Mouse (Mus musculus) CH12F3 (cell line): Measurements from ENCODE around the gene Zbed6.

Source experiments
- in situ Hi-C: fragments of 300-500 bp; cut with MboI; formaldehyde crosslinking; loops from 2 replicates; pipeline ENCODE4 v1.14.3; 2020; ENCODE audit warnings: low sequenced_read_pairs

Gene Zbed6

DNA sequence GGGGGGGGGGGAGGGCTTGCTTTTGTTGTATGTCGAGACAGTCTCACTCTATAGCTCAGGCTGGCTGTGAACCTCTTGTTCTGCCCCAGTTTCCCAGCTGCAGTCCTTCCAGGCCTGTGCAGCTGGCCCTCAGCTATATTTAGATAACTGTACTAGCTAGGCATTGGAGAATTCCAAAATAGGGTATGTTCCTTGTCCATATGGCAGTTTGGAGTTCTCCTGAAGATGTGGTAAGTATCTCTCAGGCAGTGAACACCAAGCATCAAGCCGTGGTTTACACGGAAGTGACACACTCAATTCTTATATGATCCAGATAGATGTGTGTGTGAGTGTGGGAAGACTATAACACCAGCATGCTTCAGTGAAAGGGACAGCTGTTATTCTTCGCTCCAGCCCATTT is 2.7 kb upstream of the Zbed6 start:
- in situ Hi-C loops, result no loop called here

DNA sequence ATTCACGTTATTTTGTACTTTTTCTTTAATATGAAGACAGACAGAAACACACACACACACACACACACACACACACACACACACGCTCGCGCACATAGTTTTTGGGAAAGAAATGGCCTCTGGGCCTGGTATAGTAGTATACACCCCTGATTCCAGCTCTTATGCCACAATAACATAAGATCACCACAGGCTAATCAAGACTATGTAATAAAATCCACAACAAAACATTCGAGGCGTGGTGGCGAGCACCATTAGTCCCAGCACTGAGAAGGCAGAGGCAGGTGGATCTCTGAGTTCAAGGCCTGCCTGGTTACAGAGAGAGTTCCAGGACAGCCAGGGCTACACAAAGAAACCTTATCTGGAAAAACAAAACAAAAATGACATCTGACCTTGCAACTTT is 2.3 kb upstream of the Zbed6 start:
- in situ Hi-C loops, result no loop called here

DNA sequence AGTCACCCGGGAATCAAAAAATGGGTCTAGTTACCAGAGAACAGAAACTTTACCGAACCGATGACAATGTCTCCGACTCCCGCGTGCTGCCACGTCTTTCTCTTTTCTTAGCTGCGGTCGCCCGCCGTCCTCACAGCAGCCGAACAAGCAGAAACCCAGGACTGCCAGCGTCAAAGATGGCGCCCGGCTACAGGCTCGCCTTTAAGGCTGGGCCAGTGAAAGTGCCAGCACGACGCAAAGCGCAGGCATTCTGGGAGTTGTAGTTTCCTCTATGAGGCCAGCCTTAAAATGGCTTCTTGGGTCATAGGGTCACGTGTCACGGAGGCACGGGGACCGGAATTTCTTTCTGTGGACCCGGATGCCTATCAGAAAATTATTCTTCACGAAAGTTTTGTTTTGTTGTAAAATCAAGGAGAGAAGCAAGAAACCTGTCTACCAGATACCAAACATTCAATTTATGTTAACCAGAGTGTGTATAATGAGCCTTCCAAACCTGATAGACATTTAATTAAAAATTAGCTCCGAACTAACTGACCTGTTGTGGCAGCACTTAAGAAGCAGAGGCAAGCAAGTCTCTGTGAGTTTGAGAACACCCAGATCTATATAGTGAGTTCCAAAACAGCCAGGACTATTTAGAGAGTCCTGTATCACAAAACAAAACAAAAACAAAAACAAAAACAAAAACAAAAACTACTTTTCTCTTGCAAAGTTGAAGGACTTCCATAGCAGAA is 683 bp upstream of the Zbed6 start, which contains the start of gene Gm38394:
Gene Gm38394, minus strand, starts transcription at position 116 of the 731 bp plus-strand sequence.
- in situ Hi-C loops, result no loop called here

DNA sequence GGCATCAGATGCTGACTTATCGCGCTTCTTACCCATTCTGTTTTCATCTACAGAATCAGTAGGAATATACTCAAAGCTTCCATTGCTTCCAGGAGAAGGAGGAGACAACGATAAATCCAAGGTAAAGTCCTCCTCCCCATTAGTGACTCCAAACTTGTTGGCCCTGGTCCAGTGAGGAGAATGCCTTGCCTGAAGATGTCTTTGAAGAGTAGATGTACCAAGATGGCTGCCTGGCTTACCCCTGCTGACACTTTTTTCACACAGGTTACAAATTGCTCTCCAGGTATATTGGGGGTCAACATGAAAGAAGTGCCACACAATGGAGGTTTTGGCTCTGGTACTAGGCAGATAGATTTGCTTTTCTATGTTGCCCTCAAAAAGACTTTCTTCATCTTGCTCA is 1.8 kb downstream of the Zbed6 start:
- in situ Hi-C loops, result no loop called here

DNA sequence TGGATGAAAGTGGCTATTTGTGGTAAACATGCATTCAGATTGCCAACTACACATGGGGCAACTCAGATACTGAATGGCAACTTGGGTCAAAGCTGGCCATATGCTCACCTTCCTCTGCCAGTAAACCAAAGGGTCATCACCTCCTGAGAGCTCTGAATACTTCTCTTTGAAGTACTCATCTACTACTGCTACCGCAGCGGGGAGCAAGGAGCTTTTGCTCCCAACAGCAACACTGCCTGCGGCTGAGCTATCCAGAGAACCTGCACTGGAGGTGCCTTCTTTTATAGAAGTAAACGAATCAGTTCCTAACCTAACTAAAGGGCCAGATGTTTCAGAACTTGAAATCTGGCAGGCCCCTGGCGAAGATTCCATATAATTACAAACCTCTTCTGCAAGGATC is 3.9 kb downstream of the Zbed6 start:
- in situ Hi-C loops, result no loop called here

DNA sequence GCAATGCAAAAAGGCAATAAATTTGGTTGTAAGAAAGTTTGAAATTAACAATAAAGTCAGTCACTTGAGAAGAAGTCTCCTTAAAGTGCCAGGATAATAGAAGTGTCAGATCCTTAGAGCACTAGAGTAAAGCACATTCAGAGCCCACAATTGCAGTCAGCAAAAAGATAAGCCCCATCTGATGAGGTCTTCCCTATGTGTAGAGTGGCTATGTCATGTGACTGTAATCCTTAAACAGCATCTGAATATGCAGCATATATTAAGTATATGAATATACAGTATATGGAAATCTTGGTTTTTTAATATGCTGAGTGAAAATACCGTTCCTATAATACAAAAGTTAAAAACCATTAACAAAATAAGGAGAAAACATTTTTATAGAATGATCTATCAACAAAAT is 7.7 kb downstream of the Zbed6 start:
- in situ Hi-C loops, result no loop called here

DNA sequence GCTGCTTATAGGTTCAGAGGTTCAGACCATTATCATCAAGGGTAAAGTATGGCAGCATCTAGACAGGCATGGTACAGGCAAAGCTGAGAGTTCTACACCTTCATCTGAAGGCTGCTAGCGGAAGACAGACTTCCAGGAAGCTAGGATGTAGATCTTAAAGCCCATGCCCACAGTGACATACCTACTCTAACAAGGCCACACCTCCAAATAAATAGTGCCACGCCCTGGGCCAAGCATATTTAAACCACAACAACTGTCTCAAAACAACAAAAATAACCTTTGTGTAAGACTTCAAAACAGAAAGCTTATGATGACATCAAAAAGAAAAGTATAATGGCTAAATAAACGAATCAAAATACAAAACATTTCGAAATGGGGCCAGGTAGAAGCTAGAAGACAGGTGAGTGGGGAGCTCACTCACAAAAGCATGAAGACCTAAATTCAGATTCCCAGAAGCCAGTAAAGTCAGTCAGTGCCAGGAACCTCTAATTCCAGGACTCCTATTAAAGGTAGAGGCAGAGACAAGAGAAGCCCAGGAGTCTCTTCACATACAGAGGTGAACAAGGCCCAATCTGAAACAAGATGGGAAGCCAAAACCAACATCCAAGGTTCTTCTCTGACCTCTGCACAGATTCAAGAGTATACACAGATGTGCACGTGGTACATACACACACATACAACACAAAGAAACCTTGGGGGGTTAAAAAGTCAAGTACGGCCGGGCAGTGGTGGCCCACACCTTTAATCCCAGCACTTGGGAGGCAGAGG is 10.2 kb downstream of the Zbed6 start:
- in situ Hi-C loops, result no loop called here

DNA sequence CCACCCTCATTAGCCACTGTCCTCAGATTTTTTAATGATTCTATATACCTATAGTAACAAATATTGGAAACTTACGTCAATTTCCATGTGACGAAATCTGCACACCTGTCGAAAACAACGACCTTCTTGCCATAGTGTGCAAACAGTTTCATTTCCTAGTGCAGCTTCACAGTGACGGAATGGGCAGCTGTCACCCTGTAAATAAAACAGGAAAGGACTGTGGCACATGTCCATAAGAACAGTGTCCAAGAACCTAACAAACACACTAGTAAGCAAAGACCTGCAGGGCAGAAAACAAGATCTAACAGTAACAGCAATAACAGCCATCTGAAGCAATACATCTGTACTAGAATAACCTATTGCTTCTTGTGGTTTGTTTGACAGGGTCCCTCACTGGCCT is 15.0 kb downstream of the Zbed6 start:
- in situ Hi-C loops, result no loop called here

DNA sequence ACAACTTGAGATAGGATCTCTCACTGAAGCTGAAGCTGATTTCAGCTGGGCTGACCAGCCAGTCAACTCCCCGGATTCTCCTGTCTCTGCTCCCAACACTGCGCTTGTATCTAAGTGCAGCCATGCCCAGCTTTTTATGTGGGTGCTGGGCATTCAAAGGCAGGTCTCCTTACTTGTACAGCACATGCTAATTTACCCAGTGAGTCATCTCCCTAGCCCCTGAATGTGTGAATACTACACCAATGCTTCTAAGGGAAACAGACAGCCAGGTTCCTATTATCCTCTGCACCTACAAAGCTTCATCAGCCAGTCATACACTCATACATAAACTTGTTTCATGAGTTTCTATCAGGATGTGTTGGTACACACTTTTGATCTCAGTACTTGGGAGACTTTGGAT is 19.5 kb downstream of the Zbed6 start:
- in situ Hi-C loops, result no loop called here

DNA sequence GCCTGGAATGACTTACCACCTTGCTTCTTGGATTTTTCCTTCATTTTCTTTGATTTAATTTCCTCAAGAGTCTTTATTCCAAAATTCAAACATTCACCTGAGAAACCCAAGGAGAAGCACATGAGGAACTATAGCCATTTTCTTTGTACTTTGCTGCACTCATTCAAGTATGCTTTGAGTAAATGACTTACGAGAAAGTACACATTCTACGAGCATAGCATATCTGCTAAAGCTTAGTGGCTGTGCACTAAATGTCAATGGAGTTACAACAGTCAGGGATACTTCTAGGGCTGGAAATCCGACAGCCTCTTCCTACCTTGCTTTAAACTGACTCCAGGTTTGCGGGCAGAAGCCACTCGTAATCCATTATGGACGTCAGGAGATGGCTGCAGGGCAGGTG is 22.2 kb downstream of the Zbed6 start:
- in situ Hi-C loops, result no loop called here

DNA sequence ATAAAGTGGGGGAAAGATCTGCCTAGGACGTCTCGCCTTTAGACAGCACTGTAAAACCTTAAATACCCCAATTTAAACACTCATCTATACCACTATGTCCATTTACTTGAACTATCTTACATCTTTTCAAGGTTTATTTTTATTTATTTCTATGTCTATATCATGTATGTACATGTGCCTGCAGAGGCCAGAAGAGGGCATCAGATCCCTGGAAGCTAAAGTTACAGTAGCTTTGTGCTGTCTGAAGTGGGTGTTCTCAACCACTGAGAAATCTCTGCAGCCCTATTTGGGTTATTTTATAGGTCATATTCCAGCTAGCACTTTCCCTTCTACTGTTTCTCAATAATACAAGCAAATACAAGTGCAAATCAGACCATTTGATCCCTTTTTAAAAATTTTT is 28.5 kb downstream of the Zbed6 start:
- in situ Hi-C loops, result no loop called here

DNA sequence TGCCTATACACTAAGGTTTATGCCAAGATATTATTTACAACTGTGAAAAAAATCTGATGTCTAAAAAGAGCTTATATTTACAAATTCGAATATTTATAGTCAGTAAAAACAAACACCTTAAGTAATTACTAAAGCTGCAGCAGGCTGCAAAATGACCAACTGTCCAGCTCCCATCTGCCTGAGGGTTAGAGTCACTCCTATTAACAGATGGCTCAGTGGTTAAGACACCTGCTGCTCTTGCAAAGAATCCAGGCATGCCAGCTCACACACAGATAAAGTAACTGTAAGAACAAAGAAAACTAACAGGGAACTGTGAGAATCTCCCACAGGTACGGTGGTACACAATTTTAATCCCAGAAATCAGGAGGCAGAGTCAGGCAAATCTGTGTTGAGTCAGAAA is 35.6 kb downstream of the Zbed6 start:
- in situ Hi-C loops, result no loop called here

DNA sequence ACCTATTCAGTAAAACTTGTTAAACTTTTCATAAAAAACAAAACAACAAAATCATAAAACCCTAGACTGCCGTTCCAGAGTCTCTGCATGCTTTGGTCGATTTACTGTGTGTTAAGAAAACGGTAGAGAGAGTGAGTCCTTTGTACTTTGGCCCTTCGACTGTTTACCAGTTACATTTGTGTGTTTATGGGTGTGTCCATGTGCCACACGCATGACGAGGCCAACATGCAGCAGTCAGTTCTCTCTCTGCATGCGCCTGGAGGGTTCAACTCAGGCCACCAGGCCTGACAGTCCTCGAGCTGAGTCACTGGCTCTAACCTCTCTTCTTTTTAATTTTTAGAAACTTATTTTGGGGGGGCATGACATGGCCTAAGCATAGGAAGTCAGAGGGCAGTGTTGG is 42.4 kb downstream of the Zbed6 start:
- in situ Hi-C loops, result no loop called here

DNA sequence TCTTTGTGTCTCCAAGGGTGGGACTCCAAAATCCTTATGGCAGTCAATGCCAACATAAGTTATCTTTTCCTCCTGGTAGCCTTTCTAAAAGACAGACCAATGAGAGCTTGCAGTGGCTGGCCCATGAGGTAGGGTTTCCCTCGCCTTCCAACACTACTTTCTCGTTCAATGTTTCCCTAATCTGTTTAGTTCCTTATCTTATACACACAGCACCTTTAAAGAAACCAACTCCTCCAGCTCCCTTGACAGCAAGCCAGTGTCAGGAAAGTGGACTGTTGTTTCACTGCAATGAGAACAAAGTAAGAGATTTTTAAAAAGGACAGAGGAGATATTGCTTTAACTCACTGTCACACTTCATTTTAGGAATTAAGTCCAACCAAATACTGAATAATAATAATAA is 42.8 kb downstream of the Zbed6 start:
- in situ Hi-C loops, result no loop called here

DNA sequence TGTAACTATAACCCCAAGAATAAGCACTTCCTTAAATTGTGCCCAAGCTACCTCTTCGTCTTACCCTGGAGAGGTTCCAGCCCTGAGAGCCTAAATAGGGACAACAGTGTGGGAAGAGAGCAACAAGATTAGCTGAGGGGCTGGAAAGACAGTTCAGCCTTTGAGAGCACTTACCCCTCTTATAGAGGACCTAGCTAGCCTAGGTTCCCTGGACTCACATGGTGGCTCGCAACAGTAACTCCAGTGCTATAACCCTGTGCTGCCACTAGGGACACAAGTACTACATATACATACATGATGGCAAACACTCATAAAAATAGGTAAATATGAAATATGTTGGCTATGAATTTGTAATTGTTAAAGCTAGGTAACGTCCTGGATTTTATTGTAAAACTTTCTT is 46.9 kb downstream of the Zbed6 start:
- in situ Hi-C loops, result no loop called here

DNA sequence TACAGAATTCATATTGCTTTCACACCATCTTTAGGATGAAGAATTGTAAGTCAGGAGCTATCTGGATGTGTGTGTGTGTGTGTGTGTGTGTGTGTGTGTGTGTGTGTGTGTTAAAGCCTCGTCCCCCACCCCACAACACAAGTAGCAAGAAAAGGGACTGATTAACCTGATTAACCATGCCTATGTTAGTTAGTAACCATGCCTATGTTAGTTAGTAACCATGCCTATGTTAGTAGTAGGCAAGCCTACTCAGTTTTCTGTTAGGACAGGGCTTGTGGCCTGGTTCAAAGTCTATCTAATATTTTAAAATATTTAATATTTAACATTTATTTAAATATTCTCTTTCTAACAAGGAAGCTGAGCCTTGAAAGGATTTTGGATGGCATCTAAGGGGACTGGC is 49.2 kb downstream of the Zbed6 start:
- in situ Hi-C loops, result no loop called here

DNA sequence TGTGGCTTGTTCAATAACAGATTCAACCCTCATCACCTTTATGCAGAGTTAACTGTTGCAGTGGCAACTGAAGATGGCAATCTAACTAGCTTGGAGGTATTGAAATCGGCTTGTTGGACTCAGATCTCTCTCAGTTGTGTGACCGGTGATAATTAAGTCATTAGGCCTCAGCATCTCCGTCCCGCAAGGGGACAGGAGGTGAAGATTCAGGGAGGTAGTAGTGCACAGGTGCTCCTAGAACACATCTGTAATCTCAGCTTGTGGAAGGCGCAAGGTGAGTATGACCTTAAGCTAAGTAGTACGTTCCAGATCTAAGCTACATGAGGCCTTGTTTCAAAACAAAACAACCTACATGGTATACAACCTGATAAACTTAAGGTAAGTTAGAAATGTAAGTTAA is 50.1 kb downstream of the Zbed6 start:
- in situ Hi-C loops, result no loop called here

DNA sequence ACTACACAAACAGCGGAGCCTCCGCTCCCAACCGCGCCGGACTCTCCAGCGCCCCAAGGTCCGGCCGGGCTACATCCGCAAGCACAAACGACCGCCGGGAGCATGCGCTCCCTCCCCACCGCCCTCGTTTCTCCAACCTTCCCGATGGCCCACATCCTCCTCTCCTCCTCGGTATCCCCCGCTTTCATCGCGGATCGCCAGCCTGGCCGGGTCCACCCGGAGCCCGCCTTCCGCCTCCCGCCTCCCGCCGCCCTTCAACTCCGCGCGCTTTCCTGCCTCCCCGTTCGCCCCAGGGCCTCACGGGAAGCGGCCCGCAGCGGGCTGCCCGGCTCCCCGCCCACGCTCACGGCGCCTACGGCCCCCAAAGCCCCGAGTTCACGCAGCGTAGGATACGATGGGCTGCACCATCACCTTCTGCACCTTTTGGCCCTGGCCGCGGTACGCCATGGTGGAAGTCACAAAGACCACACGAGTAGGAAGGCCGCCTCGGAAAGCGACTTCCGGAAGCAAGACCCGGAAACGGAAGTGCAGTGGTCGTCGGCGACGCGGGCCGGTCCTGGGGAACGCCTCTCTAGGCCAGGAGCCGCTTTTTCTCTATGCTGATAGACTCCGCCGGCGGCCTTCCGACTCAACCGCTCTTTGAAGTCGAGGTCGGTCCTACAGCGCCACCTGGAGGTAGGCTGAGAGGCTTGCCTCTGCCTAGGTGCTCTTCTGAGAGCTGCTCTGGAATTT is 50.7 kb downstream of the Zbed6 start, which contains the start of gene Snrpe:
Gene Snrpe, minus strand, starts transcription at position 521 of the 732 bp plus-strand sequence.
- in situ Hi-C loops, result loop anchor here (10.0 kb wide), 1 partner anchor 225 kb away; no protein-coding TSS in a partner anchor
